Mouse (Mus musculus) hindbrain, embryonic 13.5 days (tissue): ENCODE measurements around the gene Nmnat1. TPM values are rescaled to one million over a fixed set of nuclear protein-coding genes. Genes with fewer than 3 reads are reported as not detected.
"Not testable (repeated sequence)": the region's sequence is repeated elsewhere in the genome, so short reads cannot be mapped to it uniquely, and the experiment has no call there.

ENCODE experiments used
- ATAC-seq: fragments of 200-750 bp; cut with Nextera tagmentation; 2 replicates; pipeline ENCODE4 v1.8.0; 2017; ENCODE audit warnings: moderate TSS enrichment; ENCODE audit not compliant: low FRiP score
- H3K27ac ChIP-seq: fragments of 300-500 bp; sonication (generic); 2 replicates; pipeline ENCODE4 v1.5.1; 2015; ENCODE audit warnings: inconsistent platforms, mild to moderate bottlenecking, moderate library complexity
- H3K27me3 ChIP-seq: fragments of 300-500 bp; sonication (generic); 2 replicates; pipeline ENCODE4 v1.6.1; 2015; ENCODE audit warnings: mild to moderate bottlenecking, inconsistent platforms
- H3K36me3 ChIP-seq: fragments of 300-500 bp; sonication (generic); 2 replicates; pipeline ENCODE4 v1.6.1; 2015; ENCODE audit warnings: mild to moderate bottlenecking, inconsistent platforms
- H3K4me1 ChIP-seq: fragments of 300-500 bp; sonication (generic); replicated peaks from 2 replicates; pipeline ENCODE4 v1.6.1; 2015; ENCODE audit warnings: inconsistent platforms
- H3K4me2 ChIP-seq: fragments of 300-500 bp; sonication (generic); 2 replicates; pipeline ENCODE4 v1.6.1; 2015; ENCODE audit warnings: inconsistent platforms, mild to moderate bottlenecking, moderate library complexity
- H3K4me3 ChIP-seq: fragments of 300-500 bp; sonication (generic); 2 replicates; pipeline ENCODE4 v1.5.1; 2015; ENCODE audit warnings: mild to moderate bottlenecking, inconsistent platforms
- H3K9ac ChIP-seq: fragments of 300-500 bp; sonication (generic); 2 replicates; pipeline ENCODE4 v1.6.1; 2015; ENCODE audit warnings: mild to moderate bottlenecking, inconsistent platforms
- H3K9me3 ChIP-seq: fragments of 300-500 bp; sonication (generic); 2 replicates; pipeline ENCODE4 v1.6.1; 2016; ENCODE audit warnings: inconsistent platforms
- WGBS: fragments of 180-500 bp; shearing (Covaris S2); methylation state at CpG from one replicate; pipeline ENCODE4 v1.1.7; 2015; 5-methylcytosine and 5-hydroxymethylcytosine counted together
- polyA plus RNA-seq: library from polyadenylated mRNA; unstranded; fragments of >200 nt; fragmentation: Nextera tagmentation; extraction: Ambion mirVana; gene quantifications from 2 replicates; pipeline ENCODE4 v1.2.1, GENCODE M21; 2015

The Nmnat1 gene
- polyA plus RNA-seq, 1 experiment from 2014 or later = 10.3 TPM

- not testable (repeated sequence) for H3K4me2 ChIP-seq, H3K4me1 ChIP-seq, H3K27me3 ChIP-seq, H3K9me3 ChIP-seq, H3K4me3 ChIP-seq, H3K36me3 ChIP-seq, ATAC-seq, H3K9ac ChIP-seq, H3K27ac ChIP-seq
- 88% methylated on average over 27 of the region's 27 CpGs for WGBS
Observed at GRCm38 (mm10) chr4:149457163-149457562, 27.8 kb downstream of the Nmnat1 start.

- H3K4me2 ChIP-seq = no peak within 1 kb of the TSS
- H3K9ac ChIP-seq = no peak within 1 kb of the TSS
- H3K4me1 ChIP-seq = no peaks in the 10 kb centered on the region
- no peaks in the 10 kb centered on the region for H3K9me3 ChIP-seq
- no peak for ATAC-seq
- no peak within 1 kb of the TSS for H3K27ac ChIP-seq
- H3K36me3 ChIP-seq = no peaks in the 10 kb centered on the region
- WGBS = 56% methylated on average over 8 of the region's 8 CpGs
- no peak within 1 kb of the TSS for H3K4me3 ChIP-seq
- no peaks in the 10 kb centered on the region for H3K27me3 ChIP-seq
Observed at GRCm38 (mm10) chr4:149454879-149455278, 30.1 kb downstream of the Nmnat1 start, which contains the start of gene Rbp7. Gene Rbp7 (minus strand): TSS chr4:149454978.

DNA sequence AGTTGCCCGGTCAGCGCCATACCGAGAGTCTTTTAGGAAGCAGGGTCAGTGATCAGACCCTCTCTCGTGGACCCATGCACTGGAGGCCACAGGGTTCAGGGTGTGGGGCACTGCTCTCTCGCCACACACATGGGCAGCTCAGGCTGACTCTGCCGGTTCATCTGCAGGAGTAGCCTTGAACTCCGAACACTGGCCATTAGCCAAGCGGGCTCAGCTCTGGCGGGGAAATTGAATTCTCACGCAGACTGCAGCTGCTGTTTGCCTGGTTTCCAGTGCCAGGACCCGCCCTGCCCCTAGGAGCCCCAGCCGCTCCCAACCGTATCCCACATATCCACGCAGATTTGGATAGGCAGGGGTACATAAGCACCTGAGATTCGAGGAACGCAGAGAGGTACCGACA is 30.7 kb downstream of the Nmnat1 start:
- ATAC-seq = no peak
- no peak overlapping the region for H3K4me3 ChIP-seq
- no peak overlapping the region for H3K27ac ChIP-seq
- WGBS = 86% methylated on average over 17 of the region's 17 CpGs
- no peaks in the 10 kb centered on the region for H3K27me3 ChIP-seq
- H3K9ac ChIP-seq = no peak overlapping the region
- H3K9me3 ChIP-seq = no peaks in the 10 kb centered on the region
- H3K36me3 ChIP-seq = no peaks in the 10 kb centered on the region
- H3K4me2 ChIP-seq = no peak overlapping the region
- H3K4me1 ChIP-seq = no peaks in the 10 kb centered on the region

DNA sequence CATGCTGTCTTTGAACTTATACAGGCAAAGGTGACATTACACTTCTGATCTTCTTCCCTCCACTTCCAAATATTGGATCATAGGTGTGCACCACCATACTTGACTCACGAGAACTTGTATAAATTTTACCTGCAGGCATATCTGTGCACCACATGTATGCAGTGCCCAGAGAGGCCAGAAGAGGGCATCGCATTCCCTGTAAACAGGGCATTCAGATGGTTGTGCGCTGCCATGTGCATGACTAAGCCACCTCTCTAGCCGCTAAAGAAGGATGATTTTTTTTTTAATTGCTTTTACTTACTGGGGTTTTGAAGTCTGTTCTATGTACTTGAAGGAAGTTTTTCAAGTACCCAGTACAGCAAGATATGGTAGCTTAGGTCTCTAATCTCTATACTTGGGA is 31.3 kb downstream of the Nmnat1 start:
- H3K4me2 ChIP-seq = no peak overlapping the region
- no peaks in the 10 kb centered on the region for H3K4me1 ChIP-seq
- 91% methylated on average over 4 of the region's 4 CpGs for WGBS
- H3K36me3 ChIP-seq = no peaks in the 10 kb centered on the region
- H3K27ac ChIP-seq = no peak overlapping the region
- no peaks in the 10 kb centered on the region for H3K9me3 ChIP-seq
- H3K9ac ChIP-seq = no peak overlapping the region
- ATAC-seq = no peak
- H3K27me3 ChIP-seq = no peaks in the 10 kb centered on the region
- no peak overlapping the region for H3K4me3 ChIP-seq

GRCm38 (mm10) chr4:149450636-149451035 is 34.4 kb downstream of the Nmnat1 start:
- ATAC-seq = no peak
- Histone ChIP-seq H3K27me3 (no peaks in the 10 kb centered on the region), H3K36me3 (no peaks in the 10 kb centered on the region), H3K9ac (no peak overlapping the region), H3K4me2 (no peak overlapping the region), H3K9me3 (no peaks in the 10 kb centered on the region), H3K27ac (no peak overlapping the region), H3K4me1 (peaks cover 9% of the 10 kb centered on the region), H3K4me3 (no peak overlapping the region)
- WGBS = 88% methylated on average over 3 of the region's 3 CpGs

DNA sequence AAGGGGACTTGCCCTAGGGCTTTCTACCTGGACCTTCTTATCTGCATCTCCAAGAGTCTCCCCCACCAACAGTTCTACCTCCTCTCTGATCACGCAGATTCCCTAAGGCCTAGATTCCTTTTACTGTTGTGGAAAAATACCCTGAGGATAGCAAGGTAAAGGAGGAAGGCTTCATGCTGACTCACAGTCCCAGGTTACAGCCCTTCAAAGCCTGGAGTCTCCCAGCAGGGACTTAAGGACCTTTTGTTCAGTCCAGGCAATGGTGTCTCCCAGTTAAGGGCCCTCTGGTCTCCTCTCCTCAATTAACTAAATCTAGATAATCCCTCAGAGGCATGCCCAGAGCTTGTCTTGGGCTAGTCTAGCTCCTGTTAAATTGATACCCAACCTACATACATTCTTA is 38.7 kb downstream of the Nmnat1 start:
- Histone ChIP-seq H3K4me3 (no peak overlapping the region), H3K27me3 (no peaks in the 10 kb centered on the region), H3K27ac (peak overlapping the region; percentile 96), H3K4me2 (peak overlapping the region; percentile 60), H3K9me3 (no peaks in the 10 kb centered on the region), H3K9ac (0 out of 2 replicates have a peak overlapping the region, but pooled peaks have one; percentile 75), H3K4me1 (peaks cover 22% of the 10 kb centered on the region), H3K36me3 (no peaks in the 10 kb centered on the region)
- WGBS = 57% methylated on average over 1 of the region's 1 CpGs
- ATAC-seq = no peak

- ATAC-seq = peak; percentile 74
- H3K27ac ChIP-seq = peak overlapping the region; percentile 96
- H3K4me2 ChIP-seq = peak overlapping the region; percentile 60
- no peaks in the 10 kb centered on the region for H3K27me3 ChIP-seq
- H3K9ac ChIP-seq = peak overlapping the region; percentile 75
- H3K36me3 ChIP-seq = no peaks in the 10 kb centered on the region
- WGBS = 3% methylated on average over 11 of the region's 11 CpGs
- peak overlapping the region; percentile 31 for H3K4me3 ChIP-seq
- H3K9me3 ChIP-seq = no peaks in the 10 kb centered on the region
- H3K4me1 ChIP-seq = peaks cover 22% of the 10 kb centered on the region
Observed at GRCm38 (mm10) chr4:149445868-149446267, 39.1 kb downstream of the Nmnat1 start.

GRCm38 (mm10) chr4:149444964-149445701 is 39.9 kb downstream of the Nmnat1 start:
- Histone ChIP-seq H3K27ac (peak overlapping the region; percentile 96), H3K27me3 (no peaks in the 10 kb centered on the region), H3K4me1 (peaks cover 22% of the 10 kb centered on the region), H3K4me2 (peak overlapping the region; percentile 60), H3K9ac (peak overlapping the region; percentile 75), H3K9me3 (no peaks in the 10 kb centered on the region), H3K36me3 (no peaks in the 10 kb centered on the region), H3K4me3 (peak overlapping the region; percentile 31)
- under 1% methylated on average over 36 of the region's 36 CpGs for WGBS
- ATAC-seq = peak; percentile 97

DNA sequence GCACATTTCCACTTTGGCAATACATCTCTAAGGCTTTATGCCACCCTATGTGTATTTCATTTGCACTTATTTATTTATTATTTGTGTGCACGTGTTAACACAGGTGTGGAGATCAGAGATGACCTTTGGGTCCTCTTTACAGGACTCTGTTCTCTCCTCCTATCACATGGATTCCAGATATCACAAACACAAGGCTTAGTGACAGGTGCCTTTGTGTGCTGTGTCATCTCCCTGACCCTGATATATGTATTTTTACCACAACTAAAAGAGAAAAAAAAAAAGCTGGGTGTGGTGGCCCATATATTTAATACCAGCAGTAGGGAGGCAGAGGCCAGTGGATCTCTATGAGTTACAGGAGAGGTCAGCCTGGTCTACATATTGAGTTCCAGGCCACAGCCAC is 40.5 kb downstream of the Nmnat1 start:
- Histone ChIP-seq H3K4me3 (peak overlapping the region; percentile 31; the same call in 1 of the 2 replicates), H3K9ac (peak overlapping the region; percentile 75), H3K27ac (peak overlapping the region; percentile 96), H3K4me2 (peak overlapping the region; percentile 60), H3K27me3 (no peaks in the 10 kb centered on the region), H3K4me1 (peaks cover 22% of the 10 kb centered on the region), H3K36me3 (no peaks in the 10 kb centered on the region), H3K9me3 (no peaks in the 10 kb centered on the region)
- 0 out of 2 replicates have a peak, but pooled peaks have one; percentile 27 for ATAC-seq
- 66% methylated on average over 1 of the region's 1 CpGs for WGBS

DNA sequence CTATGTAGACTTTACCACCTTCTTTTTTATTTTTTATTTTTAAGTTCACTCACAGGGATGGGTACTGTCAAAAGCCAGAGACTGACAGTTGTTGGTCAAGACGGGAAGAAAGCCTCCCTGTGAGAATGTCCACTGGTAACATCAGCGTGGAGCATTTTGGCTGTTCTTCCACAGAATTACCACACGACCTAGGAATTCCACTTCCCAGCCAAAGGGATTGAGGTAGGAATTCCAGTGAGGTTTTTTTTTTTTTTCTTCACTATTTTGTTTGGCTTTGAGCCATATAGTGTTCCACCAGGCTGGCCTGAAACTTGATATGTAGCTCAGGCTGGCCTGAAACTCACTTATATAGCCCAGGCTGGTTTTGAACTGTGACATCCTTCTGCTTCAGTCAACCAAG is 42.6 kb downstream of the Nmnat1 start:
- 62% methylated on average over 3 of the region's 3 CpGs for WGBS
- Histone ChIP-seq H3K4me3 (no peak overlapping the region), H3K36me3 (no peaks in the 10 kb centered on the region), H3K4me1 (peaks cover 22% of the 10 kb centered on the region), H3K9me3 (no peaks in the 10 kb centered on the region), H3K4me2 (no peak overlapping the region), H3K27ac (no peak overlapping the region), H3K9ac (no peak overlapping the region), H3K27me3 (no peaks in the 10 kb centered on the region)
- ATAC-seq = no peak

DNA sequence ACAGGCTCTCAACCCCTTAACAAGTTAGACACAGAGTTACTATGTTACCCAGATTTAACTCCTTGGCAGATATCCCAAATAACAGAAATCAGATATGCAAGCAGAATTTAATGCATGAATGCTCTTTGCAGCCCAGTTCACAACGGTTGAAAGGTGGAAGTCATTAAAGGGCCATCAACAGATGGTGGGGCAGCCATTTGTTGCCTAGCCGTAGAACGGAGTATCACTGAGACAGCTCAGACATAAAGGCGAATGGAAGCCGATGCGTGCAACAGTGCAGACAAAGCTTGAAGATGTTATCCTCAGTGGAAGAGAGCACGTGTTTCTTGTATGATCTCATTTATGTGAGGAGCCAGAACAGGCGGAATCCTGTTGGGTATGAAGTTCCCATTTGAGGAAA is 44.4 kb downstream of the Nmnat1 start:
- H3K4me2 ChIP-seq = no peak overlapping the region
- H3K9me3 ChIP-seq = no peaks in the 10 kb centered on the region
- no peak overlapping the region for H3K27ac ChIP-seq
- WGBS = 58% methylated on average over 8 of the region's 8 CpGs
- H3K36me3 ChIP-seq = no peaks in the 10 kb centered on the region
- no peaks in the 10 kb centered on the region for H3K27me3 ChIP-seq
- H3K4me1 ChIP-seq = peaks cover 13% of the 10 kb centered on the region
- no peak overlapping the region for H3K4me3 ChIP-seq
- no peak for ATAC-seq
- H3K9ac ChIP-seq = no peak overlapping the region

GRCm38 (mm10) chr4:149431887-149432286 is 53.1 kb downstream of the Nmnat1 start:
- WGBS = 81% methylated on average over 1 of the region's 1 CpGs

DNA sequence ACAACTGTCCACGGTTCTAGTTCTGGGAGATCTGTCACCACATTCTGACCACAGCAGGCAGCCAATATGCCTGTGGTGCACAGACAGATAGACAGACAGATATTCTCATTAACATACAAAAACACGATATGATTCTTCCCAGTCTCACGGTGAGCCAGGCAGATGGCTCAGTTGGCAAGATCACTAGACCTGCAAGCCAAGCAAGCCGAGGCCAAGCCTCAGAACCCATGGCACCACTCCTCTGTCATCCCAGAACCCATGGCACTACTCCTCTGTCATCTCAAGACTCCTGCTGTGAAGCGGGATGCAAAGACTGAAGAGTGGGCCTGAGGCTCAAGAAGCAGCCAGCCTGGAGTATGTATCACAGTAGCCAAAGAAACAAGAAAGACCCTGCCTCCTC is 55.4 kb downstream of the Nmnat1 start:
- Histone ChIP-seq H3K4me2 (no peak overlapping the region), H3K27me3 (no peaks in the 10 kb centered on the region), H3K36me3 (no peaks in the 10 kb centered on the region), H3K4me1 (peaks cover 7% of the 10 kb centered on the region), H3K9ac (no peak overlapping the region), H3K4me3 (no peak overlapping the region), H3K9me3 (no peaks in the 10 kb centered on the region), H3K27ac (no peak overlapping the region)
- ATAC-seq = no peak
- WGBS = 81% methylated on average over 5 of the region's 5 CpGs

More at GRCm38 (mm10) chr4:149431887-149432286, 53.1 kb downstream of the Nmnat1 start:
- H3K4me2 ChIP-seq, H3K4me1 ChIP-seq, H3K36me3 ChIP-seq, ATAC-seq, H3K27me3 ChIP-seq, H3K4me3 ChIP-seq, H3K9ac ChIP-seq, H3K27ac ChIP-seq, H3K9me3 ChIP-seq: not testable (repeated sequence)
